Mouse (Mus musculus) 3T3-L1 (cell line): ENCODE data around the gene Tex45.

Source experiments
- DNase-seq: peaks from one replicate; pipeline ENCODE4 v3.0.0-alpha.2; 2015; ENCODE audit warnings: low read depth, low spot score

Gene Tex45

DNA sequence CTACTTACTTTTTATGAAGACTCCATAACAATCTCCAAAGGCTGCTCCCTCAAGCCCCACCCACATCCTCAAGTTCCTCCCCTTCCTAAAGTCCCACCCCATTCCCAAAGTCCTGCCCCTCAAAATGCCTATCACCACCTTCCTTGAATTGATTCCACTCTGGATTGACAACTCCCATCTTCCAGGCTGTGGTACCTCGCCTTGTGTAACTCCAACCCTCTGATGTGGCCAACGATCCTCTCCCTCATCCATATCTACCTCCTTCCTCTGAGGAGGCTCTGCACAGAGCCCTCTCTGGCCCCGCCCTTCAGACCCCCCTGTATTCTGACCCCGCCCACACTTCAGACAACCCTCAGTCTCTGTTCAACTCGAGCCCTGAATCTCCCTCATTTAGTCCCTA is 14.5 kb downstream of the Tex45 start:
- DNase-seq, result no peak

- peak; percentile 68 for DNase-seq
Measured at GRCm38 (mm10) chr8:3492901-3493844, 22.5 kb downstream of the Tex45 start, which contains the start of gene Zfp358. Gene Zfp358, plus strand, starts transcription at chr8:3493138.

GRCm38 (mm10) chr8:3493845-3494208 is 23.2 kb downstream of the Tex45 start:
- DNase-seq, result no peak

GRCm38 (mm10) chr8:3495578-3496427 is 25.1 kb downstream of the Tex45 start:
- no peak for DNase-seq

- no peak for DNase-seq
Measured at GRCm38 (mm10) chr8:3496428-3496748, 25.7 kb downstream of the Tex45 start.

- no peak for DNase-seq
Measured at GRCm38 (mm10) chr8:3498583-3498982, 27.9 kb downstream of the Tex45 start.

DNA sequence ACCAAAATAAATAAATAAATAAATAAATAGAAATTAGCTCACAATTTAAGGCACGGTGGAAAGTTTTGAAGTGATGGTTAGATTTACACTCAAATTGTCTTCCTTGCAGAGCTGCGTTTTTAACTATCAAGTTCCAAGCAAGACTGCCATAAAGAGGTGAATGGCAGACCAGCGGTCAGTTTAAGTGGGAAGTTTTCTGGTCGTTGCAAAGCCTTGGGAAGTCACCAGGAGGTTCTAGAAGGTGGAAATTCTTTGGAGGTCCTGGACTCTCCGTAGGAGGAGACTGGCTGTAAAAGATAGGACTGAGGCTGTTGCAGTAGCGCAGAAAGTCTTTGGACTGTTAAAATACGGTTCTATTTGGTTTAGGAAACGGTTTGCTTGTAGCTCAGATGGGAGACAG is 29.1 kb downstream of the Tex45 start:
- DNase-seq, result peak; percentile 62

GRCm38 (mm10) chr8:3500235-3501090 is 29.8 kb downstream of the Tex45 start, which contains the start of gene Mcoln1:
Gene Mcoln1, plus strand, starts transcription at chr8:3500457.
- peak; percentile 98 for DNase-seq

DNA sequence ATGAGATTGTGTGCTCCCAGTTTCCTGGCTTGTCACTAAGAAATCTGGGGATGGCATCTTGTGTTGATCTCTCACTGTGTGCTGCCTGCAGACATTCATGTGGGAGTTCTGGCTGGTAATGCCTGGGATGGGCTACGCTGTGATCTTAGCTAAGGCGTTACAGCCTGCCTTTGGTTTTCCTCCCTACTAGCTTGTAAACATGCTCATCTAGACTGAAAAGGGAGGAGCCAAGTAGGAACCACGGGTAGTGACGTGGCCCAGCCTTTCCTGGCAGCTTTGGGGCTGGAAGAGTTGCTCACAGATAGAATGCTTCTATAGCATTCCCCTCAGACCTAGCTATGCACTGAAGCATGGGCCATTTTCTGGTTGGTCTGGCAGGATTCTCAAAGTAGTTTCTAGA is 31.6 kb downstream of the Tex45 start:
- DNase-seq, result peak; percentile 67

DNA sequence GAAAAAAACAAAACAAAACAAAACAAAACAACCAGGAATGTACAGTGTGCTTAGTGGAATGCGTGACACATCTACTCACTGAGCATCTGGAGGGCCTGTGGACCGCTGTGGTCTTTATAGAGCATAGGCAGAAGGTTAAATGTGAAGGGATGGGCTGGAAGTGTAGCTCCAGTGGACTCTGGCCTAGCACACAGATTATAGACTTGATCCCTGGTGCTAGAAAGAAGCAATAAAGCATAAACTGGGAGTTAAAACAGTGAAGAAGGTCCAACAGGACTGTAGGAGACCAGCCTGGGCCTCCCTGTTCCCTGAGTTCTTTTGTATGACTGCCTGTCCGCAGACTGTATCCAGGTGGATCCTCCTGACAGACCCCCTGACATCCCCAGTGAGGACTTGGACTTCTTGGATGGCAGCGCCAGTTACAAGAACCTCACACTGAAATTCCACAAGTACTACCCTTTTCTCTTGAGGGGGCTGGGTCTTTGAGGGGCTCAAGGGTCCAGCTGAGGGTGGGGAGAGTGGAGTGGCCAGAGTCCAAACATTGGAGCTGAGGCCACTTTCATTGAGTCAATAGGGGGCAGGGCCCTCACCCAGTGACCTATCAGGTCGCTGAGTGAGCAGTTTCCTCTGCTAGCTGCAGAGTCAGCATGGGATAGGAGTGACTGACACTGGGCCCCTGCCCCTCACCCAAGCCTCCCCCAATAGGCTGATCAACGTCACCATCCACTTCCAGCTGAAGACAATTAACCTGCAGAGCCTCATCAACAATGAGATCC is 37.5 kb downstream of the Tex45 start:
- no peak for DNase-seq

GRCm38 (mm10) chr8:3514681-3515247 is 44.1 kb downstream of the Tex45 start:
- DNase-seq, result no peak

DNA sequence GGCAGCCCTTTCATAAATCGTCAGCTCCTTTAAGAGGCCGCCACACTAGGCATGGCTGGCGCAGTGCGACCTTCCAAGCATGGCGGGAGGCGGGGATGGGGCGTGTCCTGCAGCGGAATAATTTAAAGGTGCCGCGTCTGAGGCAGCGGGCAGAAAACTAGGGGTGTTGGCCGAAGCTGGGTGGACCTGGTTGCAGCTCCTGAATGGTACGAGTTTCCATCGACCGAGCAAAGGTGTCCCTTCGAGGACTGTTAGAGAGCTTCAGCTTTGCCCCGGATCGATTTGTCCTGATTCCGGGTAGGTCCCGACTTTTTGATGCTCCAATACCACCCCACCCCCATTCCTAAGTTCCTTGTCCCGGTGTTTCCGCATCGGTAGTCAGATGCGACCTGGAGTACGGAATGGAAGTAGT is 44.6 kb downstream of the Tex45 start, which contains the start of gene Pnpla6:
Pnpla6 (plus strand) TSS at position 125 of the 412 bp plus-strand sequence.
- DNase-seq, result peak; percentile 90

- peak; percentile 95 for DNase-seq
Measured at GRCm38 (mm10) chr8:3515771-3516417, 45.2 kb downstream of the Tex45 start.

- DNase-seq, result peak; percentile 97
Measured at GRCm38 (mm10) chr8:3516450-3517116, 45.9 kb downstream of the Tex45 start.

DNA sequence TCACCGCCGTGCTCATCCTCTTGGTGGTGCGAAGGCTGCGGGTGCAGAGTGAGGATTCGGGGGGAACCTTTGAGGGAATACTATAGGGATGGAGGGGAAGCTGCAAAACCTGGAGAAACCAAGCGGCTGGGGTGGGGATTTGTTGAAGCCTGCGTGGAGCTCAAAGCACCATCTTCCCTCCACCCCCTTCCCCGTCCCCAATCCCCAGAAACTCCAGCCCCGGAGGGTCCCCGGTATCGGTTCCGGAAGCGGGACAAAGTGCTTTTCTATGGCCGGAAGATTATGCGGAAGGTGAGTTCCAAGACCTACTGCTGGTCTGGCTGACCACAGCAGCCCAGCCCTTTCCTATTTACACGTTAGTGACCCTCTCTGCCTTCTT is 46.4 kb downstream of the Tex45 start:
- peak; percentile 26 for DNase-seq

GRCm38 (mm10) chr8:3522007-3522697 is 51.5 kb downstream of the Tex45 start:
- DNase-seq, result no peak

- DNase-seq, result no peak
Measured at GRCm38 (mm10) chr8:3530816-3531215, 60.2 kb downstream of the Tex45 start.

DNA sequence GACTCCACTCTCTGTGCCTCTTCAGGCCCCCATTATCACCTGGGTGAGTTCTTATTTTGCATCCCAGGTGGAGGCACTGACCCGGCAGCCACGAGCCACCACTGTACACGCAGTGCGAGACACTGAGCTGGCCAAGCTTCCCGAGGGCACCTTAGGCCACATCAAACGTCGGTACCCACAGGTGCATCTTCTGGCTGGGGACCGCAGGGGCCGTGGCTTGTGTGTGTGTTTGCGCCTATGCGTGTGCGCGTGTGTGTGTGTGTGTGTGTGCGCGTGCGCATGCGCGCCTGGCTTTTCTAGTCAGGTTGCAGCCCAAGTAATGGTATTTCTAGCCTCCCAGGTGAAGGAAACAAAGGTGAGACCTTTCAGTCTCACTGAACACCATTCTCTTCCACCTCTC is 61.3 kb downstream of the Tex45 start:
- no peak for DNase-seq
